Mouse (Mus musculus) CH12.LX (cell line): ENCODE measurements around the gene Myzap. TPM values are rescaled to one million over a fixed set of nuclear protein-coding genes. Genes with fewer than 3 reads are reported as not detected.

Experiments
- DNase-seq: peaks from one replicate; pipeline ENCODE4 v3.0.0-alpha.2; 2013; ENCODE audit errors: extremely low read depth
- H3K27ac ChIP-seq: 2 replicates; pipeline ENCODE4 v1.5.1; 2012; ENCODE audit warnings: low read depth, mild to moderate bottlenecking, control low read depth, moderate library complexity; ENCODE audit not compliant: insufficient read depth
- H3K27me3 ChIP-seq: replicated peaks from 2 replicates; pipeline ENCODE3; 2012; ENCODE audit warnings: inconsistent platforms
- H3K36me3 ChIP-seq, 2 experiments: replicated peaks in 1 of 2; 2 replicates each; pipeline versions ENCODE3 to v1.6.1; 2012; ENCODE audit warnings: inconsistent platforms in 1 of 2, low read length in 1 of 2, mild to moderate bottlenecking in 1 of 2, mixed read lengths in 1 of 2, moderate library complexity in 1 of 2; ENCODE audit not compliant: control insufficient read depth in 1 of 2, insufficient read depth in 1 of 2
- H3K4me1 ChIP-seq, 2 experiments: 2 replicates each; pipeline ENCODE4 v1.6.1; 2012; ENCODE audit warnings: inconsistent platforms in 1 of 2, moderate library complexity in 1 of 2; ENCODE audit not compliant: insufficient read depth in 2 of 2, control insufficient read depth in 1 of 2
- H3K4me2 ChIP-seq: 2 replicates; pipeline ENCODE4 v1.6.1; 2012; ENCODE audit warnings: low read depth, mild to moderate bottlenecking, control low read depth; ENCODE audit not compliant: poor library complexity, insufficient read depth, severe bottlenecking
- H3K4me3 ChIP-seq, 3 experiments: fragments of 150-350 bp in 1 of 3; sonication (generic) in 1 of 3; replicated peaks in 1 of 3; 2 replicates each; pipeline versions ENCODE3 to v1.5.1; 2011 to 2012; ENCODE audit warnings: low read depth in 2 of 3, low read length in 2 of 3, mild to moderate bottlenecking in 2 of 3, moderate library complexity in 2 of 3, control low read depth in 1 of 3, improper control_type of control experiment in 1 of 3, inconsistent platforms in 1 of 3, mixed read lengths in 1 of 3; ENCODE audit not compliant: poor library complexity in 1 of 3
- H3K79me2 ChIP-seq: replicated peaks from 2 replicates; pipeline ENCODE4 v1.6.1; 2012; ENCODE audit warnings: mild to moderate bottlenecking, moderate library complexity; ENCODE audit not compliant: control insufficient read depth, poor library complexity, insufficient read depth, severe bottlenecking; ENCODE audit errors: extremely low read depth
- H3K9ac ChIP-seq: 2 replicates; pipeline ENCODE4 v1.6.1; 2012; ENCODE audit warnings: low read depth, mild to moderate bottlenecking, control low read depth, moderate library complexity; ENCODE audit not compliant: insufficient read depth
- H3K9me3 ChIP-seq: replicated peaks from 2 replicates; pipeline ENCODE3; 2012; ENCODE audit warnings: low read length, inconsistent platforms, mixed read lengths
- BHLHE40 ChIP-seq: IDR thresholded peaks from 2 replicates; pipeline ENCODE4 v1.6.1; 2011; ENCODE audit warnings: mild to moderate bottlenecking, low read depth, low read length, improper control_type of control experiment
- CHD1 ChIP-seq: IDR thresholded peaks from 2 replicates; pipeline ENCODE4 v1.6.1; 2012; ENCODE audit warnings: low read depth, low read length, improper control_type of control experiment, inconsistent platforms
- CHD2 ChIP-seq: IDR thresholded peaks from 2 replicates; pipeline ENCODE4 v1.6.1; 2011; ENCODE audit warnings: low read length, improper control_type of control experiment
- EP300 ChIP-seq: IDR thresholded peaks from 2 replicates; pipeline ENCODE4 v1.6.1; 2011; ENCODE audit warnings: low read length, improper control_type of control experiment
- ETS1 ChIP-seq: conservative IDR thresholded peaks from 2 replicates; pipeline ENCODE4 v1.6.1; 2012; ENCODE audit warnings: low read depth, mild to moderate bottlenecking, inconsistent platforms, low read length, improper control_type of control experiment, moderate library complexity
- HCFC1 ChIP-seq: IDR thresholded peaks from 2 replicates; pipeline ENCODE4 v1.6.1; 2012; ENCODE audit warnings: low read depth, mild to moderate bottlenecking, inconsistent platforms, low read length, improper control_type of control experiment
- IRF4 ChIP-seq: IDR thresholded peaks from 2 replicates; pipeline ENCODE4 v1.6.1; 2014; ENCODE audit warnings: low read depth, mild to moderate bottlenecking, inconsistent platforms, low read length, improper control_type of control experiment
- JUN ChIP-seq: IDR thresholded peaks from 2 replicates; pipeline ENCODE4 v1.6.1; 2011; ENCODE audit warnings: low read depth, mild to moderate bottlenecking, low read length, improper control_type of control experiment, moderate library complexity; ENCODE audit not compliant: insufficient read depth
- MXI1 ChIP-seq: IDR thresholded peaks from 2 replicates; pipeline ENCODE4 v1.6.1; 2011; ENCODE audit warnings: mild to moderate bottlenecking, low read depth, low read length, improper control_type of control experiment
- MYC ChIP-seq: IDR thresholded peaks from 2 replicates; pipeline ENCODE4 v1.6.1; 2011; ENCODE audit warnings: low read depth, mild to moderate bottlenecking, improper control_type of control experiment, low read length
- NRF1 ChIP-seq: IDR thresholded peaks from 2 replicates; pipeline ENCODE4 v1.6.1; 2014; ENCODE audit warnings: low read depth, mild to moderate bottlenecking, inconsistent platforms, low read length, improper control_type of control experiment, moderate library complexity
- POLR2AphosphoS2 ChIP-seq: IDR thresholded peaks from 2 replicates; pipeline ENCODE4 v1.6.1; 2011; ENCODE audit warnings: low read depth, low read length, improper control_type of control experiment
- SIN3A ChIP-seq: IDR thresholded peaks from 2 replicates; pipeline ENCODE4 v1.6.1; 2012; ENCODE audit warnings: low read length, improper control_type of control experiment, inconsistent platforms
- SMC3 ChIP-seq: IDR thresholded peaks from 2 replicates; pipeline ENCODE4 v1.6.1; 2011; ENCODE audit warnings: low read depth, low read length, improper control_type of control experiment
- ZC3H11A ChIP-seq: IDR thresholded peaks from 2 replicates; pipeline ENCODE4 v1.6.1; 2012; ENCODE audit warnings: low read depth, mild to moderate bottlenecking, inconsistent platforms, low read length, improper control_type of control experiment
- ZKSCAN1 ChIP-seq: IDR thresholded peaks from 2 replicates; pipeline ENCODE4 v1.6.1; 2012; ENCODE audit warnings: low read depth, inconsistent platforms, low read length, improper control_type of control experiment, borderline replicate concordance
- ZNF384 ChIP-seq: IDR thresholded peaks from 2 replicates; pipeline ENCODE4 v1.6.1; 2012; ENCODE audit warnings: low read depth, low read length, improper control_type of control experiment, inconsistent platforms
- dilution Hi-C: fragments of 300-500 bp; cut with MboI; formaldehyde crosslinking; loops from 2 replicates; pipeline ENCODE4 v1.14.3; 2020; ENCODE audit warnings: low sequenced_read_pairs; ENCODE audit not compliant: extremely low pct_unique_long_range_greater_than_20kb, extremely low pct_ligation_motif_present
- in situ Hi-C: fragments of 300-500 bp; cut with MboI; formaldehyde crosslinking; loops from 3 replicates; pipeline ENCODE4 v1.14.3; 2019; ENCODE audit warnings: low sequenced_read_pairs, low pct_ligation_motif_present, low pct_unique_long_range_greater_than_20kb, mixed read lengths
- polyA plus RNA-seq: library from polyadenylated mRNA; unstranded; fragments of >175 nt; gene quantifications from 2 replicates; pipeline ENCODE4 v1.2.1, GENCODE M21; 2012; ENCODE audit warnings: low read depth; ENCODE audit not compliant: insufficient read length
- total RNA-seq, 2 experiments: library from RNA; depleted of rRNA; stranded (reverse); fragments of 300-350 nt in 1 of 2; fragments of >200 nt in 1 of 2; gene quantifications; 2 replicates each; pipeline ENCODE4 v1.2.3; 2012 to 2014

The Myzap gene
- total and polyA plus RNA-seq, 3 experiments, result 2.9 to 7.5 (median 6.2) TPM

DNA sequence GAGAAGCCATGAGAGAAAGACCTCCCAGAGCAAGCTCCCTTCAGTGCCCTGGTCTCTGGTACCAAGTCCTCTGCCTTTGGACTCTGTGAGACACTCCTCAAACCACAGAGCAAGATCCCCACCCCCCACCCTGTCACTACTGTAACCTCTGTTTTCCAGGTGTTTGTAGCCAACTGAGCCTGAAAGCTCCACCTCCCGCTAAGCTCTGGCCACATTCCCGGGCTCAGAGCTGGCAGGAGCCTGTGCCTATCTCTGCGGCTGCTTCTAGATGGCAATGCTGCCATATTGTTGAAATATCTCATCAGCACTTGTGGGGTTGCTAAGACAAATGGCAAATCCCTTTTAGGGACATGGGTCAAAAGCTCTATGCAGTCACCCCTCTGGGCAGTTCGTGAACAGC is 19.7 kb upstream of the Myzap start:
- in situ Hi-C loops, result loop anchor here (5.0 to 25.0 kb wide), 2 partner anchors 65 to 400 kb away; partner anchors contain the start of gene Aldh1a2
- Histone ChIP-seq H3K4me3 (no peak overlapping the region), H3K9ac (no peak overlapping the region), H3K27ac (no peak overlapping the region), H3K9me3 (no peaks in the 10 kb centered on the region), H3K4me1 (peaks cover 2 to 6% of the 10 kb centered on the region in 2 experiments; a peak in 2 of 4 replicates), H3K27me3 (no peaks in the 10 kb centered on the region), H3K4me2 (no peak overlapping the region), H3K79me2 (no peaks in the 10 kb centered on the region), H3K36me3 (no peaks in the 10 kb centered on the region)
- dilution Hi-C loops, result no loop called here
- DNase-seq, result no peak
- TF ChIP-seq SIN3A (no peak), CHD2 (no peak), NRF1 (no peak), ZC3H11A (no peak), SMC3 (no peak), MXI1 (no peak), HCFC1 (no peak), POLR2AphosphoS2 (no peak), ETS1 (no peak), CHD1 (no peak), JUN (no peak)

DNA sequence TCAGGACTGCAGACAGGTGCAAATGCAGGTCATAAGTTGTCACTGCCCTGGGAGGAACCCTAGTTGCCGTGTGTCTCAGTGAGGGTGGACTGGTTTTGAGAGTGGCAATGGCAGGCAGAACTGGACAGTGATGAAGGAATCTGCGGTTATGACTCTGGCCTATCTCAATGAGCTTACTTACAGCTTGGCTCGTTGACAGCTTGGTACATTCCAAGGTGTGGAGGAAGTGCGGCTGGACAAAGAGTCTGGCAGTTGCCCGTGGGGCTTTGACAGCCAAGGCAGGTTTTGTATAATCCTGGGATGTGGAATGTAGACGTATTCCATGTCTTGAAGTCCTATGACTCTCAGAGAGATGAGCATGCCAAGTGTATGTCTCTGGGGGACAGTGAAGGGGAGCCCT is 16.9 kb upstream of the Myzap start:
- Histone ChIP-seq H3K4me1 (peaks cover 2 to 19% of the 10 kb centered on the region in 2 experiments; a peak in 2 of 4 replicates), H3K4me2 (no peak overlapping the region), H3K27me3 (no peaks in the 10 kb centered on the region), H3K9ac (no peak overlapping the region), H3K27ac (no peak overlapping the region), H3K79me2 (no peaks in the 10 kb centered on the region), H3K36me3 (no peaks in the 10 kb centered on the region), H3K4me3 (no peak overlapping the region), H3K9me3 (no peaks in the 10 kb centered on the region)
- no peak for TF ChIP-seq MYC
- no peak for TF ChIP-seq IRF4
- TF ChIP-seq ZNF384, result no peak
- TF ChIP-seq MXI1, result no peak
- no peak for TF ChIP-seq ZC3H11A
- TF ChIP-seq SMC3, result no peak
- no peak for TF ChIP-seq ZKSCAN1
- TF ChIP-seq EP300, result no peak
- no peak for TF ChIP-seq BHLHE40
- no peak for DNase-seq
- dilution Hi-C loops, result no loop called here
- in situ Hi-C loops, result loop anchor here (25.0 kb wide), 1 partner anchor 397 kb away; the partner anchor contains the start of gene Aldh1a2
